Mouse (Mus musculus): ENCODE results near the gene Rin2. TPM values are rescaled to one million over a fixed set of nuclear protein-coding genes. Genes with fewer than 3 reads are reported as not detected.

The Rin2 gene
- total RNA-seq, 2 experiments from 2014 or later: 18.4 to 23.2 TPM

Small RNAs within 50 kb of the gene (microRNA-seq; reads per million reads assigned to microRNA genes)
- gene Gm25026: 0 reads per million in 2 experiments

Other genes with a start within 250 kb of the Rin2 start
- 10 to 100 TPM; 62.3 to 69.6 TPM for gene Naa20, start 226.9 kb downstream of the Rin2 start, total RNA-seq (2021)